22 mouse cellular contexts compared by ENCODE assay signal in genomic region chr1:73560594-73560993, GRCm38 (mm10).
DNase-seq lines count a peak whose midpoint lies in the region; ATAC-seq lines count a peak whose summit lies in the region.
"Had no signal": no experiment of that assay in that cellular context is flagged by ENCODE, and none has a peak within 500 bp of the region (broad histone marks: within the 10 kb centered on the region; RNA-seq: fewer than 3 reads in every experiment).

No protein-coding gene starts in this region.

- no peak for DNase-seq in frontal cortex, postnatal 14 days (ENCODE audit: low spot score in 2 of 2)
- DNase-seq in layer of hippocampus, adult 9-11 months: peak; percentile 9
- no peak for DNase-seq in layer of hippocampus, adult 11-12 months (ENCODE audit: low spot score)
- peak; percentile 57 for DNase-seq in brain, adult 2 months (ENCODE audit: low read depth, low spot score)
- DNase-seq in telencephalon, adult 2 months (ENCODE audit: low read depth, low spot score): peak; percentile 38
- DNase-seq in retina, embryonic 14.5 days (ENCODE audit: low spot score): no peak
- DNase-seq: adrenal gland, adult 2 months; adrenal gland, adult 8-10 months; adrenal gland, postnatal 10 days; adrenal gland, postnatal 14 days; adrenal gland, postnatal 25 days; adrenal gland, postnatal 36 days; B cell, adult 2 months; cerebellum, adult 11 months; cerebellum, adult 11-12 months; cerebellum, adult 18-20 months; cerebellum, adult 2 months had no signal

- peak; percentile 93 for ATAC-seq in frontal cortex, adult (ENCODE audit: low TSS enrichment)
- no peak for ATAC-seq in cerebellum, adult (ENCODE audit: insufficient number of reproducible peaks, low FRiP score, low TSS enrichment)
- ATAC-seq: activated CD4-positive, CD25-positive, alpha-beta regulatory T cell, adult 4 months; CD4-positive, CD25-positive, alpha-beta regulatory T cell, adult 4 months; Patski had no signal

Comparison
In these comparisons a context has a peak if more than half of its experiments do, and no peak if none do; other contexts are left out.
1. DNase-seq: peak in layer of hippocampus, adult 9-11 months (single experiment), brain, adult 2 months (single experiment) and telencephalon, adult 2 months (single experiment); none in frontal cortex, postnatal 14 days (0 of 2), layer of hippocampus, adult 11-12 months (single experiment) and retina, embryonic 14.5 days (single experiment).